Mouse (Mus musculus): ENCODE results near the gene Xrcc1. TPM values are rescaled to one million over a fixed set of nuclear protein-coding genes. Genes with fewer than 3 reads are reported as not detected.

Xrcc1 gene
- polyA plus RNA-seq, 1 experiment from 2014 or later, result 89.6 TPM

- Histone ChIP-seq H3K4me3 (peak overlapping the region; percentile 72), H3K36me3 (ENCODE audit: poor library complexity, severe bottlenecking) (no peaks in the 10 kb centered on the region), H3K9ac (peak overlapping the region; percentile 78), H3K4me1 (peaks cover 22% of the 10 kb centered on the region), H3K9me3 (replicated peaks) (no peaks in the 10 kb centered on the region), H3K27ac (no peak overlapping the region), H3K27me3 (peaks cover 16% of the 10 kb centered on the region; the same call in 1 of the 2 replicates), H3K4me2 (peak overlapping the region; percentile 82)
- ATAC-seq, result peak; percentile 93
- WGBS, result 2% methylated on average over 39 of the region's 39 CpGs
Observed at GRCm38 (mm10) chr7:24593621-24594308, 47.7 kb downstream of the Xrcc1 start.

- Histone ChIP-seq H3K27me3 (peaks cover 16% of the 10 kb centered on the region; the same call in 1 of the 2 replicates), H3K36me3 (ENCODE audit: poor library complexity, severe bottlenecking) (no peaks in the 10 kb centered on the region), H3K4me1 (peaks cover 22% of the 10 kb centered on the region), H3K9ac (peak overlapping the region; percentile 78), H3K9me3 (replicated peaks) (no peaks in the 10 kb centered on the region), H3K4me3 (peak overlapping the region; percentile 72), H3K27ac (no peak overlapping the region), H3K4me2 (peak overlapping the region; percentile 82)
- ATAC-seq, result peak; percentile 42; the same call in 1 of the 2 replicates
- WGBS, result 2% methylated on average over 13 of the region's 13 CpGs
Observed at GRCm38 (mm10) chr7:24594309-24594803, 48.3 kb downstream of the Xrcc1 start.

GRCm38 (mm10) chr7:24595464-24595863, 49.4 kb downstream of the Xrcc1 start:
- no peaks in the 10 kb centered on the region for H3K9me3 ChIP-seq (replicated peaks)
- H3K9ac ChIP-seq, result no peak overlapping the region
- H3K36me3 ChIP-seq (ENCODE audit: poor library complexity, severe bottlenecking), result no peaks in the 10 kb centered on the region
- peaks cover 16% of the 10 kb centered on the region; the same call in 1 of the 2 replicates for H3K27me3 ChIP-seq
- 88% methylated on average over 2 of the region's 2 CpGs for WGBS
- H3K27ac ChIP-seq, result no peak overlapping the region
- H3K4me3 ChIP-seq, result no peak overlapping the region
- no peak for ATAC-seq
- H3K4me1 ChIP-seq, result peaks cover 22% of the 10 kb centered on the region
- no peak overlapping the region for H3K4me2 ChIP-seq

GRCm38 (mm10) chr7:24598121-24598520, 52.0 kb downstream of the Xrcc1 start:
- no peak overlapping the region for H3K4me2 ChIP-seq
- peaks cover 16% of the 10 kb centered on the region; the same call in 1 of the 2 replicates for H3K27me3 ChIP-seq
- no peak overlapping the region for H3K4me3 ChIP-seq
- H3K27ac ChIP-seq, result no peak overlapping the region
- no peaks in the 10 kb centered on the region for H3K9me3 ChIP-seq (replicated peaks)
- H3K4me1 ChIP-seq, result peaks cover 24% of the 10 kb centered on the region
- H3K36me3 ChIP-seq (ENCODE audit: poor library complexity, severe bottlenecking), result no peaks in the 10 kb centered on the region
- no peak overlapping the region for H3K9ac ChIP-seq
- ATAC-seq, result no peak
- WGBS, result 70% methylated on average over 4 of the region's 4 CpGs

- no peak overlapping the region for H3K4me3 ChIP-seq
- H3K9me3 ChIP-seq (replicated peaks), result no peaks in the 10 kb centered on the region
- no peak overlapping the region for H3K9ac ChIP-seq
- WGBS, result 79% methylated on average over 15 of the region's 15 CpGs
- no peak for ATAC-seq
- no peak overlapping the region for H3K4me2 ChIP-seq
- peaks cover 13% of the 10 kb centered on the region for H3K4me1 ChIP-seq
- H3K36me3 ChIP-seq (ENCODE audit: poor library complexity, severe bottlenecking), result no peaks in the 10 kb centered on the region
- peaks cover 9% of the 10 kb centered on the region; the same call in 1 of the 2 replicates for H3K27me3 ChIP-seq
- no peak overlapping the region for H3K27ac ChIP-seq
Observed at GRCm38 (mm10) chr7:24599211-24600067, 53.4 kb downstream of the Xrcc1 start.

- Histone ChIP-seq H3K4me3 (peak overlapping the region; percentile 15), H3K27ac (no peak overlapping the region), H3K9ac (no peak overlapping the region), H3K27me3 (no peaks in the 10 kb centered on the region), H3K4me1 (peaks cover 7% of the 10 kb centered on the region; the same call in 1 of the 2 replicates), H3K36me3 (ENCODE audit: poor library complexity, severe bottlenecking) (no peaks in the 10 kb centered on the region), H3K4me2 (peak overlapping the region; percentile 47), H3K9me3 (replicated peaks) (no peaks in the 10 kb centered on the region)
- WGBS, result 8% methylated on average over 13 of the region's 13 CpGs
- ATAC-seq, result peak; percentile 93
Observed at GRCm38 (mm10) chr7:24600941-24601597, 55.0 kb downstream of the Xrcc1 start.

- no peak overlapping the region for H3K4me3 ChIP-seq
- WGBS, result 86% methylated on average over 7 of the region's 7 CpGs
- H3K9me3 ChIP-seq (replicated peaks), result no peaks in the 10 kb centered on the region
- no peak overlapping the region for H3K4me2 ChIP-seq
- peaks cover 17% of the 10 kb centered on the region for H3K27me3 ChIP-seq
- 0 out of 2 replicates have a peak overlapping the region, but pooled peaks have one; percentile 21 for H3K9ac ChIP-seq
- no peak for ATAC-seq
- peaks cover 12% of the 10 kb centered on the region for H3K4me1 ChIP-seq
- no peaks in the 10 kb centered on the region; the same call in 1 of the 2 replicates for H3K36me3 ChIP-seq (ENCODE audit: poor library complexity, severe bottlenecking)
- H3K27ac ChIP-seq, result no peak overlapping the region
Observed at GRCm38 (mm10) chr7:24605561-24605960, 59.5 kb downstream of the Xrcc1 start.

- Histone ChIP-seq H3K9me3 (replicated peaks) (no peaks in the 10 kb centered on the region), H3K27ac (no peak overlapping the region), H3K9ac (no peak overlapping the region), H3K27me3 (peaks cover 22% of the 10 kb centered on the region), H3K4me3 (no peak overlapping the region), H3K36me3 (ENCODE audit: poor library complexity, severe bottlenecking) (no peaks in the 10 kb centered on the region; the same call in 1 of the 2 replicates), H3K4me1 (peaks cover 17% of the 10 kb centered on the region), H3K4me2 (no peak overlapping the region)
- ATAC-seq, result no peak
- 73% methylated on average over 7 of the region's 7 CpGs for WGBS
Observed at GRCm38 (mm10) chr7:24606046-24606445, 60.0 kb downstream of the Xrcc1 start.

GRCm38 (mm10) chr7:24608017-24608416, 61.9 kb downstream of the Xrcc1 start:
- ATAC-seq, result peak; percentile 80
- no peak overlapping the region for H3K4me3 ChIP-seq
- peaks cover 24% of the 10 kb centered on the region for H3K4me1 ChIP-seq
- no peak overlapping the region for H3K4me2 ChIP-seq
- no peak overlapping the region for H3K27ac ChIP-seq
- H3K27me3 ChIP-seq, result peaks cover 42% of the 10 kb centered on the region
- H3K9ac ChIP-seq, result no peak overlapping the region
- H3K9me3 ChIP-seq (replicated peaks), result no peaks in the 10 kb centered on the region
- 43% methylated on average over 6 of the region's 6 CpGs for WGBS
- H3K36me3 ChIP-seq (ENCODE audit: poor library complexity, severe bottlenecking), result no peaks in the 10 kb centered on the region; the same call in 1 of the 2 replicates

- peaks cover 47% of the 10 kb centered on the region for H3K27me3 ChIP-seq
- WGBS, result 80% methylated on average over 8 of the region's 8 CpGs
- H3K9me3 ChIP-seq (replicated peaks), result no peaks in the 10 kb centered on the region
- peaks cover 23% of the 10 kb centered on the region for H3K4me1 ChIP-seq
- no peak overlapping the region for H3K9ac ChIP-seq
- no peak overlapping the region for H3K4me2 ChIP-seq
- no peak; the same call in 1 of the 2 replicates for ATAC-seq
- H3K27ac ChIP-seq, result no peak overlapping the region
- no peaks in the 10 kb centered on the region; the same call in 1 of the 2 replicates for H3K36me3 ChIP-seq (ENCODE audit: poor library complexity, severe bottlenecking)
- no peak overlapping the region for H3K4me3 ChIP-seq
Observed at GRCm38 (mm10) chr7:24608561-24608960, 62.5 kb downstream of the Xrcc1 start.

- H3K4me3 ChIP-seq, result peak within 1 kb of the TSS; percentile 35
- peak within 1 kb of the TSS; percentile 26; the same call in 1 of the 2 replicates for H3K9ac ChIP-seq
- ATAC-seq, result peak; percentile 3; the same call in 1 of the 2 replicates
- WGBS, result 3% methylated on average over 24 of the region's 27 CpGs
- H3K27me3 ChIP-seq, result peaks cover 56% of the 10 kb centered on the region
- H3K27ac ChIP-seq, result no peak within 1 kb of the TSS
- no peaks in the 10 kb centered on the region for H3K9me3 ChIP-seq (replicated peaks)
- peaks cover 23% of the 10 kb centered on the region for H3K4me1 ChIP-seq
- H3K4me2 ChIP-seq, result peak within 1 kb of the TSS; percentile 62
- no peaks in the 10 kb centered on the region; the same call in 1 of the 2 replicates for H3K36me3 ChIP-seq (ENCODE audit: poor library complexity, severe bottlenecking)
Observed at GRCm38 (mm10) chr7:24610144-24610878, 64.2 kb downstream of the Xrcc1 start, which contains the start of gene Phldb3. TSS of gene Phldb3 (plus strand) at chr7:24610763.

Data from forebrain, embryonic 13.5 days (tissue).